Mouse (Mus musculus) fat pad, adult 2 months (tissue): ENCODE measurements at regions not wholly inside any gene's neighbourhood (a gene's known extent, or its start where the extent isn't known, plus 50 kb on each side); places are given as distances from the start of the nearest gene placed in this dataset.
"Not testable (repeated sequence)": the region's sequence is repeated elsewhere in the genome, so short reads cannot be mapped to it uniquely, and the experiment has no call there.

ENCODE experiments used
- DNase-seq: peaks from one replicate; pipeline ENCODE4 v3.0.0-alpha.2; 2011; ENCODE audit warnings: low read depth, low spot score; ENCODE audit errors: extremely low read depth

DNA sequence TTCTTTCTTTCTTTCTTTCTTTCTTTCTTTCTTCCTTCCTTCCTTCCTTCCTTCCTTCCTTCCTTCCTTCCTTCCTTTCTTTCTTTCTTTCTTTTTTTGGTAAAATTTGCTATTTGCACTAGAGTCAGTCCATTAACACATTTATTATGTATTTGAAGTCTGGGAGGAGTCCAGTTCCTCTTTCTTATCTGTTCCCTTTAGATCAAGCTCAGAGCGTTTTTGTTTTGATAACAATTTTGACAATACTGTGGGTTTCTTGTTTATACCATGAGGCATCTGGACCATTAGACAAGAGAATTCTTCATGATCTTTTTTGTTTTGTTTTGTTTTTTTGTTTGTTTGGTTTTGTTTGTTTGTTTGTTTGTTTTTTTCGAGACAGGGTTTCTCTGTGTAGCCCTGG, 52.3 kb upstream of the Cttnbp2 start:
- DNase-seq: not testable (repeated sequence)

DNA sequence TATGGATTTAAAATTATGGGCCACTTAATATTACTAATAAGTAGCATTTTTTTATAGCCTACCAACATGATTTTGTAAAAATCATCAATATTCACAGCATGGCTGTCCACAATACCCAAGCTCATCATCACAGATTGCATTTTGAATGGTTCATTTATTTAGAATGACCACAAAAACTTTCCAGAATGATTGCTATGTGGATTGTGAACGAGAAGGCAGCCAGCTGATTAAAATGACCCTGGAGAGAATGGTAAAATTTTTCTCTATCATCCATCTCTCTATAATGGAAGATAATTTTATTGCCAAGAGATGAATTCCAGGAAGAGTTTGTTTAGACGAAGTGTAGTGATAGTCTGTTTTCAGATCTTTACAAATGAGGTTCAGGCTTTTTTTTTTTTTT, 54.6 kb upstream of the Cttnbp2 start:
- no peak for DNase-seq

DNA sequence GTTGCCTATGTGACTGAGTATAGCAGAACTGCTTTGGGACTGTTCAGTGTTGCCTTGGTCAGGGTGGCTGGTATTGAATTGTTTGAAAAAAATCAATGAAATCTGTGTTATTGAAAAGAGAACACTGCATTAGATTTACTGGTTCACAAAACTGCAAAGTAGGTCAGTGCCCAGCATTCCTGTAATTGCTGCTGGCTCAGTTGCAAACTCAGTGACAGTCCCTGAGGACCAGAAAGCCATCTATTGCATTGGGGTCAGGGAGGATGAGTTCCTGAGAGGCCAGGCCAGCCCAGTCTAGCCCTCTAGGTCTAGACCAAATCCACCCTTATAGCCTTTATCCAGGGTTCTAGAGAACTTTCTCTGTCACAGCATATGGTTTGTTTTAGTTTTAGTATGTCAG, 63.9 kb upstream of the Cttnbp2 start:
- no peak for DNase-seq

DNA sequence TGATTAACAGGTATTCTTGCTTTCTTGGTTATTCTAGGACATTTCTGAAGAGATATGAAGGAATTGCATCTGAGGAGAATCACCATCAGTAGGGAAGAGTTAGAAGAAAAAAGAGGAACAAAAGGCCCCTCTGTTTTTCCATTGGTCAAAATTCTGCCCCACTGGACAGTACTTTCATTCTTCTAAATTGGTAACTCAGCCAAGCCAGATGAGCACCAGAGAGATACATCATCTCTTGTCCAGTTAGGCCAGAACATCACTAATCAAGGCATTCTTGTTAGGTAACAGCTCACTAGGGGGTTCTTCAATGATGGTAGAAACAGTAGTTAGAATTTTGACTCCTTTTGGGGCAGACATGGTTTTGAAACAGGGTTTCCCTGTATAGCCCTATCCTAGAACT, 74.8 kb upstream of the Cttnbp2 start:
- no peak for DNase-seq

DNA sequence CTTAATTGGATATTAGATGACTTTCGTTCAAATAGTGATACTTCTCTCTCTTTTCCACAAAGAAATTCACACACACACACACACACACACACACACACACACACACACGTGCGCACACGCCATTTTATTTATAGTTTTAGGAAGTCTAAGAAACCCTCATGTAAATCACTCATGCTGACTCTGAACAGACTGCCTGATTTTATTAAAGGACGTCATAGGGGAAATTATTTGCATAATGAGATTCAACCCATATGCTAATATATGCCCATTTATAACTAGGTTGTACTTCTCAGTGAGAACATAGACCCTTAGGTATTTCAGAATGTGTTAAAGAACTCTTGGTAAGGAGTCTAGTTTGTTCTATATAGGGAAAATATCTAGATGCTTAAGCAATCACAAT, 82.0 kb upstream of the Cttnbp2 start:
- DNase-seq: no peak

DNA sequence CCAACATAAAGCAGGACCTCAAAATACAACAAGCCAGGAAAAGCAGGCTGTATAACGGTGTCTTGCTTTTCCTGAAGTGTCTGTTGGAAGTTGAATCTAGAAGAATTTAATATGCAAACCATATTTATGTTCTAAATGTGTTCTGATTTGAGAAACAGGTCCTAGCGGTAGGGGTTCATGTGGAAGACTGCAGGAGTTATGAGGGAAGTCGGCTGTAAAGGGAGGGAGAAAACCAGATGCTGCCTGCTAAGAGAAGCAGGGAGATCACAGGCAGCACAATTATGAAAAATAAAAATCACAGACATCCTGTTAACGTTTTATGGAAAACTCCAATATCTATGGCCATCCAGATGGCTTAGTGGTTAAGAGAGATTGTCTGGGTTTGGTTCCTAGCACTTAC, 85.0 kb upstream of the Cttnbp2 start:
- DNase-seq: no peak

DNA sequence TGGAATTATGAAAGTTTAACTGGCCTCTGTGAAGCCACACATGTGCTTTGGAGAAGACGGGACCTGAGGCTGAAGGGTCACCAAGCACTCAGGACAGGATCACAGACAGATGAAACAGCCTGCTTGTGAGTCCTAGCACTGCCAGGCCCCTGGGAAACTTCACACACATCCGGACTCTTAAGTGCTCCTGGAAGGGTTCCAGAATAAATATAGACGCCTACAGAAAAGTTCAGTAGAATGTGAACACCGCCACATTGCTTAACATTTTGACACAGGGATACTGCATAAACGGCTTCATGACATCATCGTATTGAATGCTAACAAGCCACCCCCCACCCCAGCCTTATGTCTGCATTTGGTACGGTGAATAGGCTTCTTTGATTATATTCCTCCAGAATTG, 87.3 kb upstream of the Cttnbp2 start:
- DNase-seq: peak; percentile 59

DNA sequence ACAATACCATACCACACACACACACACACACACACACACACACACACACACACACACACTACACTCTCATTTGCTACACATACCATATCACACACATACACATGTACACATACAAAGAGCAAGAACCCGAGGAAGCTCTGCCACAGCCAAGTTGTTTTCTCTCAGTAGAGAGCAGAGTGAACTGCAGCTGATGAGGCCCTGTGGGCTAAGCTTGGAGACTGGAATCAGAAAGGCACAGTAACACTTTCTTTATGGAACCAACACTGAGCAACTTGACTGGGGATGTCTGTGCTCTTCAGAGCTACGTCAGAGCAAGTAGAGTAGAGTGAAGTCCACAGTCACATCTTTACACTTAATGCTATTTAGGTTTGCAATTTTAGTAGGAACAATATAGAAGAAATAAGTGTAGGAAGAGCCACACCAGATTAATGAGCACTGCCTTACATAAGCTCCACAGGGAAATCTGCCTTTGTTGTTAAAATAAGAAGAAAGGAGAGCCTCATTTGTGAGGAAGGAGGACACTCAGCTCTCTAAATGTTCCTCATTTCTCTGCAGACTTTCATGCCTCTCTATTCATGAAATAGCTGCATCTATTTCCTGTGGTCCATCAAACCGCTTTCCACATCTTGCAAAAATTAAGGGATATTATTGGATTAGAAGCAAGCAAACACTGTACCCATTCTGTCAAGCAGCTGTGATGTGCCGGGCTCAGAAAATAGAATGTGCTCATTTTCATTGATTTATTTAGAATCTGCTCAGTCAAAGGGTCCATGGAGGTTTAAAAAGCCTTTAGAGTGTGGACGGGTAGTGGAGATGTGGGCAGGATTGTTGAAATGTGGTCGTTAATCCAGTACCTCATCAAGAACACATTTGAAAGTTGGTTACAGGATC, 107.0 kb upstream of the Cttnbp2 start:
- DNase-seq: no peak

DNA sequence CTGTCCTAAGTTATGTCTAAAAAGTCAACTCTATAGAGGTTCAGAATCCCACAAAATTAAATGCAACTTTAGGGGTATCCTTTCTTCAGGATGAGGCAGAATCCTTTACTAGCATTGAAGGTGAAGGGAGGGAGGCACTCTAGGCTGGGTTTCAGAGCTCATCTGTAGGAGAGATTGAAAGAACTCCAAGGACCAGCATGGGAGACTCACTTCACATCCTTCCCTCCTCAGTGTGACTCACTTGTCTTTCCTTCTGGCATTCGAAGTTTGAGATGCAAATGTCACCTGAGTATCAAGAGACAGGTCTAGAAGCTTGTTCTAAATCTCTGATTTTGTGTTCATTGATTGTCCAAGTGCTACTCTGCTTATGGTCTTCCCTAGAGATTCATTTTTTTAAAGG, 113.9 kb upstream of the Cttnbp2 start:
- DNase-seq: no peak

DNA sequence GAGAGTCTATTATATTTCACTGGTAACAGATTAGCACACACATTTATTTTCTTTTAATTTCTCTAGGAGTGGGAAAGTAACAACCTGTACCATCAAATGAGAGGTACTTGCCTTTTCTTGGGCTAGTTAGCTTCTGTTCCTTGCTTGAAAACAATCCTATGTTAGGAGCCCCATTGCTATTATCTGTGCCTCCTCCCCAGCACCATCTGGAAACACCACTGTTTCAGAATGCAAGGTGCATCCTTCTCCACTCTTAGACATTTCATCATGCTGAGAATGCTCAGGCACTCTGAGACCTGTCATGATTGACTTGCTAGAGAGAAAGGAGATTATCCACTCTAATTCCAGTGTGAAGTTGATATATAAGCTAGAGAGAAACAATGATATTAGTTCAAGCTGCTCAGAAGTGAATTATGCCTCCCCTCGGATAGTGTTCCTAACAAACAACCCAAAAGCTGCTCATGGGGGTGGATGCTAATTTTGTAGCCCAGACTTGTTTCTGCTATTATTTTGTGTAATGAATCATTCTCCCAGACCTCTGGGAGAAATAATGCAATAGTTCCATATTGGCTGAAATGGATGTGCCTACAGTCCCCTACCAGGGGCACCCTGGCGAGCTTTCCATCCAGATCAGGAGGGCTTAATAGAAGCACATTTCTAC, 119.0 kb upstream of the Cttnbp2 start:
- DNase-seq: no peak

DNA sequence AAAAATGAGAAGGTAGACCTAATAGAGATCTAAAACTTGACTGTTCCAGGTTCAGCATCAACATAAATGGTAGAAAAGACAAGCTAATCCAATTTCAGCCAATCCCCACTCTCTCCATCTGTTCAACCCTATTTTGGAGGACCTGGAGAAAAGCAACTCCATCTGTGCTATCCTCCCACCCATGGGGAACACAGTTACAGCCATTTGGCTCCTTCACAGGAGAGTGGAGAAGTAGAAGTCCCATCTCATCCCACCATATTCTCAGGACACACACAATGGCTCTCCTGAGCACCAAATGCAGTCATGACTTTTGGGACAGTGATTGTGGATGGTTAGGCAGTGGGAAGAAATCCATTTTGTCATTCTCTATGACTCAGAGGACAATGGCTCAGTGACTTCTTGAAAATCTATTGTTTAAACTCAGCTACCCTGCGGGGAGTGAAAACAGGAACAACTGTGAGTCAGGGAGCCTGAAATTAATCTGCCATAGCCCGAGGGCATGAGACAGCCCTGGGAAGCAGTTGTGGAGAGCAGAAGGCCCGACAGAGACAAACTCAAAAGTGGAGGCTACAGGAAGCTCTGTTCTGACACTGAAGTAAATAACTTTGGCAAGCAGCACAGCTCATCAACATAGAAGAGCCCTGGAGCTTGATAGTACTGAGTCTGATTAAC, 125.2 kb upstream of the Cttnbp2 start:
- no peak for DNase-seq

DNA sequence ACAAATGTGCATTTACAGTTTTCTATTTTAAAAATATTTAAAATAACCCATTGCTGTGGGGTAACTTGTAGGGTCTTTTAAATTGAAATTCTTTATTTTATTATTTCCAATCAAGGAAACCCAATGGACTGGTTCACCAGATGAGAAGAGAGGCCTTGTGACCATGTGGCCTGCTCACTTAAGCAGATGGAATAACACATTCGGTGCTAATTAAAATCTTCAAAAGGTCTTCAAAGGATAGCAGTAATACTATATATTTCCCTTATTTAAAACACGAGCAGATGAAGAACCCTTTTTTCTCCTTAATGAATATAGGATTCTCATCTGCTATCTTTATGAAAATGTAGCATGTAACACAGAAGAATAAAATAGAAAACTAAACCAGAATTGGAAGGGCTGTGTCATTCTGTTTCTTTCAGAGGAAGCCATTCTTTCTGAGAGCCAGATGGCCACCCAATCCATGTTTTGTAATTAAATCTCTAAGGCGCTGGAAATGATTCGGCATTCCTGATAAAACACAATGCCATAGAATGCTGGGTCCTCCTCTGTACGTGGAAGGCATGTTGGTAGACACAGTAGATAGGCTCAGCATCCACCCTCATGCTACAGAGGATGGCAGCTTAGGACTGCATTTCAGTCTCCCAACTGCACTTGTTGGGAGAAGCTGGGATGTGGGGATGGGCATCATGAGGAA, 134.4 kb upstream of the Cttnbp2 start:
- no peak for DNase-seq

DNA sequence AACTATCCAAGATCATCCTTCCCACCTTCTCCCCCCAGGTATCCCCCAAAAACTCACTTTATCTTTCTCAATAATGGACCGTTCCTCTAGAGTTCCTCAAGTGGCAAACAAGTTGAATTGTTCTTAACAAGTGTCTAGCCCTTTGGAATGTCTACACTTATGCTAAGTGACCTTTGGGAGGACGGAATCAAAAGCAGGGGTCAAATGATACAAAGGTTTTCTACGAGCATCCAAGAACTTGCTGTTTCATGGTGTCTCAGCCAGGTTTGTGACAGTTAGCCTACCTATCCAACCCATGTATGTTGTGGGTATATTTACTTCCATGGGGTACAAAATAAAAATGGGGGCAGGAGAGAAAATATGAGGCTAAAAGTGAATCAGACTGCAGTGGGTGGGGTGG, 136.7 kb upstream of the Cttnbp2 start:
- no peak for DNase-seq

DNA sequence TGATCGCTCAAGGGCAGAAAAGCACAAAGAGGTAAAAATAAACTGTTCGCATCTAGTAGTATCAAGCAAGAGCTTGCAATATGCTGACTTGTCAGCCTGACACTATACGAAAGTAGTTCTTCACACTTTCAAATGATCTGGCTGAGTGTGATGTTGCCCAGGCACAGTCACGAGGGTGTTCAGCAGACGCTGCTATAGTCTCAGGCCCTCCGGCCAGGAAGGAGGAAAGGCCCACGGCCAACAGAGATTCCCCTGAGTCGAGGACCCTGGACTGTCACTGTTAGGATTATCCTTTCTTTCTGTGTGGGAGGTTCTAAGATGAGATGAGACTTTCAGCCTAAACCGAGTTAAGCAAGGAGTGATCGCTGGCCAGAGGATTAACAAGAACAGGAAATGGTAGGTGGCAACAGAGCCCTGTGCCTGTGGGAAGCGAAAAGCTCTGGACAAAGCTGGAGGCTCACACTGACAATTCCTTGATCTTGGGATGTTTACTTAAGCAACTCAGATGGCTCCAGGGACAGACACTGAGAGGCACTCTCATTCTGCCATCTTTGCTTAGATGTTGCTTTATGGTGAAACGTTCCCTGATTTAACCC, 137.5 kb upstream of the Cttnbp2 start:
- peak; percentile 37 for DNase-seq

DNA sequence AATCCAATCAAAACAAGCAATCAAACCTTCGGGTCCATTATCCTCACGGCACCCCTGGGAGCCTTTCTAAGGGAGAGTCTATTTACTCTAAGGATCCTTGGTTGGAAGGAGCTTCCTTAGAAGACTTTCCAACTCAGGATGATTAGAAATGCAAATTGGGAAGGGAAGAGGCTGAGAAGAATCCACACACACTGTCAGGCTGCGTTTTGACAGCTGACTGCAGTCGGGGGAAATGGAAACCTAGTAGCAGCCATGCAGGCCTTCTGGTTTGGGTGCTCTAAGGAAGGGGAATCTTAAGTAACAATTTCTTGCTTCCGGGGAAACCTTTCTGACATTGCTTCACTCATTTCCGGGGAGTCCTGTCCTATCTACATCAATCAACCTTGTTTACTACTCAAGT, 139.6 kb upstream of the Cttnbp2 start:
- no peak for DNase-seq

DNA sequence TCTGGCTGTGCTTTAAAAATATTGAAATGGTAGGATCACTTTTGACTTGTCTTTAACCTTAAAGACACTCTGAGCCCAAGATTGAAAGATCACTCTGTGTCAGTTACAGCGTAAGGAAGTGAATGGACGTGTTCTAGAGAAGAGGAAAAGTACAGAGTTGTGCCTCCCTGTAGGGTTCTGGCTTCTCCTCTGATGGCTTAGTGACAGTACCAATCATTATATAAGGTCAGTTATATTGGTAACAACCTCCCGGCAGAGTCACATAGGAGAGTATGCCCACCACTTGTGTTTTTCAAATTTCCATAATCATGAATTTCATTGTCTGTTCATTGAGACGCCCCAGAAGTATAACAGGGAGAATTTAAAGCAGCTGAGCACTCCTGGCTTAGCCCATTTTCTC, 141.6 kb upstream of the Cttnbp2 start:
- no peak for DNase-seq

DNA sequence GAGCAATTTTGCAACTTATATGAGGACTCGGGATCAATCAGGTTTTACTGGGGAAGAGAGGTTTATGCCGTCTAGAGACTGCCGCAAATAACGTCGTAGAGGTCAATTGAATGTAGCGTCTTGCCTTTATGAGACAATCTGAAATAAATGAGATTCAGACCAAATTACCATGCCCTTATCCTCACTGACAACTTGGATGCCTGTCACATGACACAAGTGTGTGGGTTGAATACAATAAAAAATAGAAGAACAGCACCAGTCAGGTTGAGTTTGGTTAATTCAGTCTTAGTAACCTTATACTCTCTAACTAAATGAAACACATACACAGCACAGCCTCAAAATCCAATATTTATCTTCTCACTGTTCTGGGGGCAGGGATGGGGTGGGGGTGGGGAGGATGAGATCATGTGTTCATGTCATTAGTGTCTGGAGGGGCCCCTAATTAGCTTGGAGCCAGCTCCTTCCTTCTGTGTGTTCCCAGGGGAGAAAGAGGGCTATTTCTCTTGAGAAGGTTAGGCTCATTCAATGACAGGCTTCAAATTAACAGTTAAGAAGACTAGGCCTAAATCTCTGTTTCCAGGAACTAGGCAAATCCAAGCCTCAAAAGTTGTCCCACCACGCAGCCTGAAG, 142.2 kb upstream of the Cttnbp2 start:
- DNase-seq: no peak

DNA sequence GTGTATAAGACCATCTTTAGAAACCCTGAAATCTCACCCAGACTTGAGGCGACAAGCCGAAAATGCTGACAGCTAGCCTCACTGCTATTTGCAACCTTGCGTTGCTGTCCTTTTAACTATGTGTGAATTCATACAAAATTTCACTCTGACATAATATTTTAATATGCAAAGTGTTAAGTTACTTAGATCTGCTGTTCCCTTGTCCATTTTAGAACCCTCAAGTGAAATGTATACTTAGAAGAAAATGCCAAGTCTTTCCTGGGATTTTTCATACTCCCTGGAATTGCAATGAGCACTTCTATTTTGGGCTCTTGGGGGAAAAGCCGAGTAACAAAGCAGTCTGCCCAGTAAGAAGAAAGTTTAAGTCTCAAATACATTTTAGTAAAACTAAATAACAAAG, 150.0 kb upstream of the Cttnbp2 start:
- DNase-seq: no peak

DNA sequence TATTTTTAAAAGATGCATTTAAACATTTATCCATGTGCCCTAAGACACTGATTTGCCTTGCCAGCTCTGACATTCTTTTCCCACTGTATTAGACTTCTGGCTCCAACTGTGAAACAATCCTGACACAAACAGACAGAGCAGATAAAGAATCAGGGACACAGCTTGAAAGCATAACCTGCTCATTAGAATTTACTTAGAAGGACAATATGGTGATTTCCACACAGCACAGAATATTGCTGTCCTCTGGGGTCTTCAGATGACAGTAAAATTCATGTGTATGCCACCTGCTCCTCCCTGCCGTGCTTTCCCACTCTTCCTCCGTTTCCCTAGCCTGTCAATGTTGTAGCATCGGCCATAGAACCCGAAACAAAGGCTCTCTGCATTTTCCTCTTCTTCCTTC, 151.3 kb upstream of the Cttnbp2 start:
- no peak for DNase-seq

DNA sequence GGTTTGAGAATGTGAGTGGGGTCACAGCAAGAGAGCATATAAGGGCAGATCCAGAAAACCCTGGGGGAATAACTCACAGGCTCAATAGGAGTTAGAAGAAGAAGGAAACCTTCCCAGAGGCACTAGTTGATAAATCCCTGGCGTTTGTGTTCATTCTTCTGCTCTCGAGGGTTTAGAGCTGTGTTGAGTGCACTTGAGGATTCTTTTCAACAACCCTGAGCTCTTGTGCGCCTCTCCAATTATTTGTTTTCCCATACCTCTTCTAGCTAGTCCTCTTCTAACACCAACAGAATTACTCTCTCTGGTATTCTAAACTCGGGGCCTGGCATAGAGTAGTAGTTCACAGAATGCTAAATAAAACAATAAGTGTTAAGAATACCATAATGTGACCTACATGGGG, 151.9 kb upstream of the Cttnbp2 start:
- no peak for DNase-seq

DNA sequence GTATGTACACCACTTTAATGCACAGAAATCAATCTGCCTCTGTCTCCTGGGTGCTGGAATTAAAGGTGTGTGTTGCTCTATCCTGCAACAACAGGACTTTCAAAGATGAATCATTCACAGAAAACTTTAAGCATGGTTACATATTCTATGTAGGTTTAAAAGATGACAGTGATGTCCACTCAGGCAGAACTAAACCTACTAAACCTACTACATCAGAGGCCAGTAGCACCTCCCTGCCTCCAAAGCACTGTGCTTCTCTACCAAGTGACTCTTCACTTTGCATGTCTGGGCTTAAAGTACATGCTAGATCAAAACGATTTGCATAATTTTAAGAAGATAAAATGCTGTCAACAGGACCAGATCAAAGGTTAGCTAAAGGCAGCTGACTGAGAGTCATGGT, 156.0 kb upstream of the Cttnbp2 start:
- DNase-seq: no peak
